Mouse (Mus musculus): ENCODE data around the gene Htr2a. TPM values are rescaled to one million over a fixed set of nuclear protein-coding genes. Genes with fewer than 3 reads are reported as not detected.

Htr2a gene
- polyA plus RNA-seq, 1 experiment from 2014 or later = 2.7 TPM

DNA sequence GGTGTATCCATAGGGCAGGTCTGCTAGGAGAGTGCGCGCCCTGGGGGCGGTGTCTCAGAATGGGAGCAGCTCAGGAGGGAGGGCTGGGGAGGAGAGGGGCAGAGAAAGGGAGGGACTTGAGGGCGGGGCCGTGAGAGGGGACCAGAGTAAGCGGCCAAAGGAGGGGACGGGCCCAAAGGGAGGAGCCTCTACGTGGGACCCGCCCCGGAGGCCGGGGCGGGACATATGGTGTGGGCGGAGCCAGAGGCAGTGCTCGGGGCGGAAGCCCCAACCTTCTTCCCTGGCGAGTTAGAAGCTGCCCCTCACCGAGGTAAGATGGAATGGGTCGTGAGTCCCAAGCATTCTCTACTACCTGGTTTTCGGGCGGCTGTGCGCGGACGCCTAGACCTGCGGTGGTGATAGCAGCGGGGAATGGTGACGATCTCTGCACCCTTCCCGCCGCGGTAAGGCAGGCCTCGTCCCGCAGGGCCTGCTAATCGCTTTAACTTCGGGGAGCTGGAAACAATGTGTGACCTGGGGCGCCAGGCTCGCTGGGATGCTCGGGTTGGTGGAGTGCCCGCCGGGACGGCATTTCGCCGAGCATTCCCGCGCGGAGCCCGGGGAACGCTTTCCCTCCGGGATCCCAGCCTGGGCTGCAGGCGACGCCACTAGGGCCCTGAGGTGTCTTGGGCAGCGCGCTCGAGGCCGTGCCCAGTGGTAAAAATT, 91.6 kb downstream of the Htr2a start, which contains the start of gene Esd:
Gene Esd, plus strand, starts transcription at position 219 of the 705 bp plus-strand sequence.
- under 1% methylated on average over 53 of the region's 53 CpGs for WGBS
- Histone ChIP-seq H3K4me1 (replicated peaks; ENCODE audit: control insufficient read depth, insufficient read depth, low read length) (peaks cover 10% of the 10 kb centered on the region), H3K27ac (ENCODE audit: low read length) (peak within 1 kb of the TSS; percentile 54; the same call in 1 of the 2 replicates), H3K4me2 (ENCODE audit: low read length) (peak within 1 kb of the TSS; percentile 66), H3K27me3 (replicated peaks; ENCODE audit: control insufficient read depth, insufficient read depth, low read length) (no peaks in the 10 kb centered on the region), H3K9me3 (ENCODE audit: control insufficient read depth, low read length) (no peaks in the 10 kb centered on the region), H3K4me3 (replicated peaks; ENCODE audit: low read length) (peak within 1 kb of the TSS; percentile 80), H3K9ac (replicated peaks; ENCODE audit: low read depth, low read length) (peak within 1 kb of the TSS; percentile 88), H3K36me3 (ENCODE audit: control insufficient read depth, insufficient read depth) (peaks cover 4% of the 10 kb centered on the region; the same call in 1 of the 2 replicates)
- ATAC-seq = peak; percentile 98

DNA sequence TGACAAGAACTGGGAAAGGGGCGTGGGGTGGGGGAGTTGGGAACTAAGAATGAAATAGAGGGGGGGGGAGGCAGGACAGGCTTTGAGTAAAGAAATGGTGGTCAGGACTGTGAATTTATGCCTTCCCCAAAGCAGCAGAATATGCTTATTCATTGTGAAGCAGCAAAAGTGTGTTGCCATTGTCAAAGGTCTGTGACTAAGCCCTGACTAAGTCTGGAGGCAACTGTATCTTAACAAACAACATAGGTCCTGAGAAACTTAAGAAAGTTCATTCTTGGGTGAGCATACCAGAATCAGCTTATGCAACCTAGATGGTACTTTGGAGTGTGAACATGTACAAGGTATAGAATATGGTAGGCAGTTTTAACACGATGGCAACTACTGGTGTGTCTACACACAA, 92.8 kb downstream of the Htr2a start:
- Histone ChIP-seq H3K4me3 (replicated peaks; ENCODE audit: low read length) (no peak overlapping the region), H3K36me3 (ENCODE audit: control insufficient read depth, insufficient read depth) (peaks cover 7% of the 10 kb centered on the region; the same call in 1 of the 2 replicates), H3K27ac (ENCODE audit: low read length) (no peak overlapping the region), H3K4me1 (replicated peaks; ENCODE audit: control insufficient read depth, insufficient read depth, low read length) (peaks cover 10% of the 10 kb centered on the region), H3K4me2 (ENCODE audit: low read length) (peak overlapping the region; percentile 66), H3K27me3 (replicated peaks; ENCODE audit: control insufficient read depth, insufficient read depth, low read length) (no peaks in the 10 kb centered on the region), H3K9ac (replicated peaks; ENCODE audit: low read depth, low read length) (no peak overlapping the region), H3K9me3 (ENCODE audit: control insufficient read depth, low read length) (no peaks in the 10 kb centered on the region)
- ATAC-seq = no peak
- WGBS = 55% methylated on average over 2 of the region's 2 CpGs

DNA sequence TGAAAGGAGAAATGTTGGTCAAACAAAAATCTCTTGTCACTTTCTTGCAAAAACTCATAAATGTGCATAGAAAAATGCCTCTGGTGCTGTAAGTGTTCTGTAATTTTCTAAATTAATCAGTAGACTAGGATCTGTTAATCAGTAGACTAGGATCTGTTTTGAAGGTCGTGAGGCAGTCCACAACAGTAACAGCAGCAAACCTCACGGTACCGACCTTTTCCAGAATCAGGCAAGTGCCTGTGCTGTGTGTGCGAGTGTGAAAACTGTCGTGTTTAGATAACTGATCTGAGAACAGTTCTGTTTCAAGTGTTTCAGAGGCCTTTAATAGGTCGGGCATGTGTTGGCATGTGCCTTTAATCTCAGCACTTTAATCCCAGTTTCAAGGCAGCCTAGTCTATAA, 94.8 kb downstream of the Htr2a start:
- WGBS = 89% methylated on average over 6 of the region's 6 CpGs
- ATAC-seq = no peak
- no peaks in the 10 kb centered on the region for H3K9me3 ChIP-seq (ENCODE audit: control insufficient read depth, low read length)
- peaks cover 10% of the 10 kb centered on the region for H3K4me1 ChIP-seq (replicated peaks; ENCODE audit: control insufficient read depth, insufficient read depth, low read length)
- no peak overlapping the region for H3K27ac ChIP-seq (ENCODE audit: low read length)
- no peaks in the 10 kb centered on the region for H3K27me3 ChIP-seq (replicated peaks; ENCODE audit: control insufficient read depth, insufficient read depth, low read length)
- peaks cover 18% of the 10 kb centered on the region for H3K36me3 ChIP-seq (ENCODE audit: control insufficient read depth, insufficient read depth)
- H3K4me2 ChIP-seq (ENCODE audit: low read length) = no peak overlapping the region
- H3K4me3 ChIP-seq (replicated peaks; ENCODE audit: low read length) = no peak overlapping the region
- no peak overlapping the region for H3K9ac ChIP-seq (replicated peaks; ENCODE audit: low read depth, low read length)

GRCm38 (mm10) chr14:74736850-74737249, 96.2 kb downstream of the Htr2a start:
- no peaks in the 10 kb centered on the region for H3K27me3 ChIP-seq (replicated peaks; ENCODE audit: control insufficient read depth, insufficient read depth, low read length)
- ATAC-seq = no peak
- H3K4me3 ChIP-seq (replicated peaks; ENCODE audit: low read length) = no peak overlapping the region
- whole genome bisulfite sequencing = 97% methylated on average over 6 of the region's 6 CpGs
- H3K9ac ChIP-seq (replicated peaks; ENCODE audit: low read depth, low read length) = no peak overlapping the region
- H3K9me3 ChIP-seq (ENCODE audit: control insufficient read depth, low read length) = no peaks in the 10 kb centered on the region
- no peak overlapping the region for H3K4me2 ChIP-seq (ENCODE audit: low read length)
- peaks cover 22% of the 10 kb centered on the region for H3K36me3 ChIP-seq (ENCODE audit: control insufficient read depth, insufficient read depth)
- no peak overlapping the region for H3K27ac ChIP-seq (ENCODE audit: low read length)
- H3K4me1 ChIP-seq (replicated peaks; ENCODE audit: control insufficient read depth, insufficient read depth, low read length) = peaks cover 8% of the 10 kb centered on the region

Other genes with a start within 250 kb of the Htr2a start
- 251 and 261 TPM in 2 replicates for gene Esd, start 91.5 kb downstream of the Htr2a start, polyA plus RNA-seq (2015; fragmentation: Nextera tagmentation; extraction: Ambion mirVana)